Mouse (Mus musculus) MEL (cell line): Measurements from ENCODE around the gene Dpm2.

Source experiments
- CHD2 ChIP-seq: IDR thresholded peaks from 2 replicates; pipeline ENCODE4 v1.6.1; 2011; ENCODE audit warnings: low read length, improper control_type of control experiment
- CTCF ChIP-seq, 3 experiments: IDR thresholded peaks in 2 of 3; conservative IDR thresholded peaks in 1 of 3; 2 replicates each; pipeline ENCODE4 v1.5.1; 2011 to 2012; ENCODE audit warnings: low read length in 3 of 3, low read depth in 2 of 3, mild to moderate bottlenecking in 2 of 3, improper control_type of control experiment in 1 of 3, inconsistent platforms in 1 of 3, mixed read lengths in 1 of 3, moderate library complexity in 1 of 3; ENCODE audit not compliant: control insufficient read depth in 1 of 3, insufficient read depth in 1 of 3, poor library complexity in 1 of 3, severe bottlenecking in 1 of 3
- JUND ChIP-seq: IDR thresholded peaks from 2 replicates; pipeline ENCODE4 v1.6.1; 2011; ENCODE audit warnings: low read depth, mild to moderate bottlenecking, improper control_type of control experiment, low read length
- POLR2A ChIP-seq, 2 experiments: IDR thresholded peaks; 2 replicates each; pipeline ENCODE4 v1.6.1; 2011 to 2012; ENCODE audit warnings: low read length in 2 of 2, mild to moderate bottlenecking in 2 of 2, control low read depth in 1 of 2, improper control_type of control experiment in 1 of 2, low read depth in 1 of 2, moderate library complexity in 1 of 2; ENCODE audit not compliant: control insufficient read depth in 1 of 2, insufficient read depth in 1 of 2, poor library complexity in 1 of 2
- POLR2AphosphoS2 ChIP-seq: IDR thresholded peaks from 2 replicates; pipeline ENCODE4 v1.6.1; 2011; ENCODE audit warnings: low read length, improper control_type of control experiment
- SIN3A ChIP-seq: IDR thresholded peaks from 2 replicates; pipeline ENCODE4 v1.6.1; 2012; ENCODE audit warnings: low read length, improper control_type of control experiment, inconsistent platforms

DNA sequence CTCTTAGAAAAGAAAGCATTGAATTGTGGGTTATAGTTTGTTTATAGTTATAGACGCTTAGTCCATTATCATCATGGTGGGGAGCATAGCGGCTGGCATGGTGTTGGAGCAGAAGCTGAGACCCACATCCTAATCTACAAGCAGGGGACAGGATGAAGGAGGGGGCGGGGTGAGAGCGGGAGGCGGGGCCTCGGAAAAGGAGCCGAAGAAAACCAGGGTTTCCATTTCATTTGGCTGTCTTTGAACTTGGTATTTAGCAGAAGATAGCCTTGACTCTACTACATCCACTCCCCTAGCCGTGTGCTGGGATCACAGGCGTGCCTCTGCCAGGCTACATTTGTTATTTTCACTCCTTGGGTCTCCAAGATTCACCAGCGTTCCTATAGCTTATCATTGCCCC, 34.0 kb downstream of the Dpm2 start:
- TF ChIP-seq CTCF (IDR thresholded peaks at IDR 0.05 in 2 of 3, conservative IDR thresholded peaks at IDR 0.05 in 1 of 3; ENCODE audit: control insufficient read depth in 1 of 3, insufficient read depth in 1 of 3, low read depth in 2 of 3, low read length in 3 of 3, poor library complexity in 1 of 3, severe bottlenecking in 1 of 3), result no peak
- TF ChIP-seq CHD2, result no peak
- no peak for TF ChIP-seq POLR2A (IDR thresholded peaks at IDR 0.05; ENCODE audit: control insufficient read depth in 1 of 2, insufficient read depth in 1 of 2, low read depth in 1 of 2, low read length in 2 of 2, poor library complexity in 1 of 2)
- TF ChIP-seq JUND, result no peak
- TF ChIP-seq SIN3A, result no peak
- no peak for TF ChIP-seq POLR2AphosphoS2
